Mouse (Mus musculus): Measurements from ENCODE around the gene Myadm.
"Not testable (repeated sequence)": the region's sequence is repeated elsewhere in the genome, so short reads cannot be mapped to it uniquely, and the experiment has no call there.

The Myadm gene

GRCm38 (mm10) chr7:3291197-3291596 is 2.3 kb downstream of the Myadm start:
- DNase-seq, result no peak

- no peak for DNase-seq
Measured at GRCm38 (mm10) chr7:3291764-3292163, 2.9 kb downstream of the Myadm start.

- not testable (repeated sequence) for DNase-seq
Measured at GRCm38 (mm10) chr7:3292271-3292670, 3.4 kb downstream of the Myadm start.

- peak; percentile 16 to 26 for DNase-seq
Measured at GRCm38 (mm10) chr7:3292791-3293190, 3.9 kb downstream of the Myadm start.

GRCm38 (mm10) chr7:3294794-3295193 is 5.9 kb downstream of the Myadm start:
- DNase-seq, result no peak

GRCm38 (mm10) chr7:3295321-3296110 is 6.6 kb downstream of the Myadm start:
- no peak for DNase-seq

- DNase-seq, result no peak
Measured at GRCm38 (mm10) chr7:3296711-3297110, 7.8 kb downstream of the Myadm start.

- no peak for DNase-seq
Measured at GRCm38 (mm10) chr7:3299941-3300617, 11.2 kb downstream of the Myadm start.

- no peak for DNase-seq
Measured at GRCm38 (mm10) chr7:3300891-3301627, 12.2 kb downstream of the Myadm start.

- DNase-seq, result peak; percentile 24 to 37
Measured at GRCm38 (mm10) chr7:3301628-3302555, 13.0 kb downstream of the Myadm start.

- peak in 1 of 2 experiments; percentile 39 for DNase-seq
Measured at GRCm38 (mm10) chr7:3302556-3303275, 13.8 kb downstream of the Myadm start.

GRCm38 (mm10) chr7:3303276-3303781 is 14.4 kb downstream of the Myadm start:
- peak; percentile 47 to 59 for DNase-seq

GRCm38 (mm10) chr7:3303789-3304188 is 14.9 kb downstream of the Myadm start:
- DNase-seq, result no peak

GRCm38 (mm10) chr7:3304298-3304697 is 15.4 kb downstream of the Myadm start:
- DNase-seq, result peak in 1 of 2 experiments; percentile 27

- DNase-seq, result no peak
Measured at GRCm38 (mm10) chr7:3306400-3306799, 17.5 kb downstream of the Myadm start.

GRCm38 (mm10) chr7:3308646-3309045 is 19.8 kb downstream of the Myadm start:
- DNase-seq, result no peak

- no peak for DNase-seq
Measured at GRCm38 (mm10) chr7:3310233-3310632, 21.4 kb downstream of the Myadm start.

- no peak for DNase-seq
Measured at GRCm38 (mm10) chr7:3313571-3313970, 24.7 kb downstream of the Myadm start.

GRCm38 (mm10) chr7:3314121-3314520 is 25.2 kb downstream of the Myadm start:
- DNase-seq, result no peak

GRCm38 (mm10) chr7:3317704-3318103 is 28.8 kb downstream of the Myadm start:
- DNase-seq, result no peak

GRCm38 (mm10) chr7:3320856-3321255 is 32.0 kb downstream of the Myadm start:
- DNase-seq, result no peak

Data from cerebellum, postnatal 36 days (tissue).